Mouse (Mus musculus): ENCODE measurements at regions not wholly inside any gene's neighbourhood (a gene's known extent, or its start where the extent isn't known, plus 50 kb on each side); places are given as distances from the start of the nearest gene placed in this dataset.

DNA sequence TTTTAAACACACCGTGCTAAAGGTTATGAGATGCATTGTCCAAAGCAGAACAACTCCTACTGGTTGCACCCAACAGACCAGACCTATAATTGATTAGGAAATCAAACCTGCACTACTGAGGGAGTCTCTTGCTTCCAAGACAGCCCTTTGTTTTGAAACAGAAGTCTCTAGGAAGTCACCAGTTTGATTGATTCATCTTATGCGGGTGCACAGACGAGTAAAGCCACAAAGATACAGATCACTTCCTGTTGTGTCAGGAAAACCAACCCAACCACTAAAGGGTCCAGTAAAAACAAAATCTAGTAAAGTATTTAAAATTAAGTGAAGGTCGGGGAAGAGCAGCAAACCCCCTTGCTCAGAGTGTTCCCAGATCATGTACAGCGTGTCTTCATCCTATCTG, 58.3 kb upstream of the N6amt1 start:
- no peak for DNase-seq (ENCODE audit: low spot score)

DNA sequence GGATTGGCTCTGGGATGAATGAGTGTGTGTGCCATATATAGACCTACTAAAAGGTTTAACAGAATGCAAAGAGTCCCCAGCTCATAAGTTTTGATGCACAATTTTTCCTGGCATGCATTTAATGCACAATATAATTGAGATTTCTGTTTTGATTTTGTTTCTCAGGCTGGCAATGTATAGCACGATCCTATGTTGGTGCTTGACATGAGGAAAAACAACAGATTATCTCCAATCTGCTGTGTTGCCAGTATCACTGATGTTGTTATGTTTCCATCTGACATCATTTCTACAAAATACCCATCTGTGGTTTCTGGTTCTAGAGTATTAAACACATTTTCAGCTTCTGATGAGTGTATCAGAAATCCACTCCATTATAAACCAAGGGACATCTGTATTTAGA, 61.2 kb upstream of the N6amt1 start:
- no peak for DNase-seq (ENCODE audit: low spot score)

DNA sequence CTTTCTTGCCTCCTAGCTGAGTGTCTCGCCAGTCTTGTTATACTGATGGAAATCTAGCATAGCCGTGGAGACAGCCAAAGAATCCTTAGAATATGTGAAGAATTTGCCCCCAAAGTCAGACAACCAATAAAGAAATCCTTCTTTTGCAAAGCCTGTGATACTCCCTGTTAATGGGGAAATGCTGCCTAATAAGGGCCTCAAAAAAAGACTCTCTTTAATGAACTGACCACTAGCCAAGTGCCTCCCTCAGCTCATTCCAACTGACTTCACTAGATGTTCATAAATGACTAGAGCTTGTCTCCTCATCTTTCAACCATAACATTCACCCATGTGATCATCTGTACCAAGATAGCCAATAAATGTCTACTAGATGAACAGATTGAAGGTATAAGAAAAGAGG, 62.3 kb upstream of the N6amt1 start:
- DNase-seq (ENCODE audit: low spot score): no peak

- no peak for DNase-seq (ENCODE audit: low spot score)
Observed at GRCm38 (mm10) chr16:87285639-87286038, 68.3 kb upstream of the N6amt1 start.

DNA sequence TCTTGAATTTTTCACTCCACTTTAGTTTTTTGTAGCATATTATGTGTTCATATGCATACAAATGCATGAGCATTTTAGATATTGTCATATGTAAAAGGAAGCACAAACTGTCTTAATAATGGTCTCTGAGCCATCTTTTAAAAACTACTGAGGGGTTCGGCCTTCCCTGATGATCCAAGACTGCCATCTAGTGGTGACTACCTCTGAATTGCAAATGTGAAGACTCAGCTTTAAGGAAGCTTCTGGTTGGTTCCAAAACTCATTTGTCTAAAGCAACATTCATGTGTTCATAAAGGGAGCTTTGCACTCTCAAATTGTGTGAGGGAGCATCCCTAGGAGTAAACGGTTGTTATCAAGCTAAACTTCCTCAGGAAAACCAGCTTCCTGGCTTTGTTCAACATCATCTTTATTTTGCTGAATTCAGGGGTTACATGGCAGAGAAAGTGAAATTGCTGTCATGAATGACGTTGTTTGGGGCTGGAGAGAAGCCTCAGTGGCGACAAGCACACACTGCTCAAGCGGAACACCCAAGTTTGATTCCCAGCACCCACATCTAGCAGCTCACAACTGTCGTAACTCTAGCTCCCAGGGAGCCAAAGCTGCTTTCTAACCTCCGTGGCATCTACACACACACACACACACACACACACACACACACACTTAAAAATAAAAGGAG, 69.0 kb upstream of the N6amt1 start:
- DNase-seq (ENCODE audit: low spot score): peak; percentile 56

DNA sequence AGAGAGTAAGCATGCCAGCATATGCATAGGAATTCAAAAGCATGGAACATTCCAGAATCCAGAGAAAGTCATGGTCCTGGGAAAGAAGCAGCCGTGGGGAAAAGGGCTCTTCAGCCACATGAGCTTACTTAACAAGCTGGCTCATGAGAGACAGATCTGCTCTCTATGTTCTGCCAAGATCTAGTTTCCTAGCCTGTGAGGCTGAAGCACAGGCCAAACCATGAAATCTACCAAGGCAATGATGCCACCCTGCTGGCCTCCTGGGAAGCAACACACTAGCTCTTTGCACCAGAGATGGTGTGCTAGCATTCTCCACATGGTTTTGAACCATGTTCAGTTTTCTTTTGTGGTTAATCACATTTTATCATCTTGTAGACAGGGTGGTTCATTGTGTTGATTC, 75.5 kb upstream of the N6amt1 start:
- DNase-seq (ENCODE audit: low spot score): no peak

GRCm38 (mm10) chr16:87272363-87272762, 81.6 kb upstream of the N6amt1 start:
- DNase-seq (ENCODE audit: low spot score): no peak

- DNase-seq (ENCODE audit: low spot score): no peak
Observed at GRCm38 (mm10) chr16:87267954-87268804, 85.8 kb upstream of the N6amt1 start.

DNA sequence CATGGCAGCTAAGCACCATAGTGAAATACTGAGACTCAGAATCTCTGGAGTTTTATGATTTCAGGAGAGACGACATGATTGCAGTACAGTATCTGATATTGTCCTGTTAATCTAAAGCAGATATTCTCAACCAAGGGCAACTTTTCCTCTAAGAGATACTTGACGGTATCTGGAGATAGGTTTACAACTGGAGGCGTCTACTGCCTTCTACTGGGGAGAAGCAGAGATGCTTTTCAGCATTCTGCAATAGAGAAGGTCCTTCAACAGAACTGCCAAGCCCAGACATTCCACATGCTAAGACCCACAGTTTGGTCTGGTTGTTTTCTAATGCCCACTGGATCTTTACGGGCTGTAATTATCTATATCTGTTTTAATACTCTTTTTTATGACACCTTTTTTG, 86.5 kb upstream of the N6amt1 start:
- no peak for DNase-seq (ENCODE audit: low spot score)

GRCm38 (mm10) chr16:87263571-87263970, 90.4 kb upstream of the N6amt1 start:
- no peak for DNase-seq (ENCODE audit: low spot score)

- no peak for DNase-seq (ENCODE audit: low spot score)
Observed at GRCm38 (mm10) chr16:87263041-87263440, 90.9 kb upstream of the N6amt1 start.

DNA sequence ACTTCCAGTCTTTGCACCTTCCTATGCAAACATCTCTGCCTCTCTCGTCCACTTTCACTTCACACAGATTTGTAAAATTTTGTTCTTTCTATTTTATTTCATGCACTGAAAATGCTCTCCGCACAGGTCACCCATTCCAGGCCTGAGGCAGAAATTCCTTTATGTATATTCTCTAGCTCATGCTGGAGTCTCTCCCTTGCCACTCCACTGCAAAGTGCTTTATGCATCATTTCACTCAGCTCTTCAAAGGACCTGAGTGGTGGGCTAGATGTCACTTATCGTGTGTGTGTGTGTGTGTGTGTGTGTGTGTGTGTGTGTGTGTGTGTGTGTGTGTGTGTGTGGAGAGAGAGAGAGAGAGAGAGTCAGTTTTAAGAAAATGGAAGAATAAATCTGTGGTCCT, 91.5 kb upstream of the N6amt1 start:
- no peak for DNase-seq (ENCODE audit: low spot score)

DNA sequence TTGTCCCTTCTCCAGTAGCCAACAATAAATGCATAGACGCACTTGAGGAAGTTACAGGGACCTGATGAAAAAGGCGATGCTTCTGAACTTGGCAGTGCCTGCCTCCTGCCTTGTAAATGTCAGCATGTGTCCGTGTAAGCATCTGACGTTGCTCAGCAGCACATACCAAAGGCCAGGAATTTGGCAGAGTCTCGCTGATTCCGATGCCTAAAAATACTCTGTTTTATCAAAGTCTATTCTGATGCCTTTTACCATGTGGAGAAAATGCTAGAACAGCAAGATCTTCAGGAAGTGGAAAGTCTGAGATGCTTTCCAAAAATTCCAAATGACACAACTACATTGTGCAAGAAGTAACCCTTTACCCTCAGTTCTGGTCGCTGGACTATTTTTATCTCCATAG, 92.5 kb upstream of the N6amt1 start:
- no peak for DNase-seq (ENCODE audit: low spot score)

DNA sequence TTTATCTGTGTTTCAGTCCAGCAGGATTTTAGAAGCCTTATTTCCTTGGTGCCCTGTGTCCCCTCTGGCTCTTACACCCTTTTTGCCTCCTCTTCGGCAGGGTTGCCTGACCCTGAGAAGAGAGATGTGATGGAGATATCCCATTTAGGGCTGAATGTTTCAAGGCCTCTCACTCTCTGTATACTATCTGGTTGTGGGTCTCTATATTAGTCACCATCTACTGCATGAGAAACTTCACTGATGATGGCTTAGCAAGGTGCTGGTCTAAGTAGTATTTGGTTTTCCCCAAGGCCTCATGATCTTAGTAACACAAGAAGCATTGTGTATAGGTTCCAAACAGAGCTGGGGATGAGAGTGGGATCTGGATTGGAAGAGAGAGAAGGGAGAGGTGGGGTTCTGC, 99.2 kb upstream of the N6amt1 start:
- DNase-seq (ENCODE audit: low spot score): no peak

DNA sequence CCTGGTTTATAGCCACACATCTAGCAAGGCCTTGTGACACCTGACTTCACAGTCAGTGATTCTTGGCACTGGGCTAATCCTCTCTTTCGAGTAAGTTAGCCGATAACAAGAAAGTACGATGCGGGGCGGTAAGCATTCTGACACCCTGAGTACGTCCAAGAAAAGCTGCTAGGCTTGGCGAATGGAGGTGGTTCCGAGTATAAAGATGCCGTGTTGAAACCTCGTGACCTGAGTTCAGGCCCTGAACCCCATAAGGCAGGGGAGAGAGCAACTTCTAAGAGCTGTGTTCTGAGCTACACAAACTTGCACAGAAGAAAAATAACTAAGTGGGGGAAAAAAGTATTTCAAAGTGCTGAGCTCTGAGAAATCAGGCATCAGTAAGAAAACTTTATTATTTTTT, 103.5 kb upstream of the N6amt1 start:
- no peak for DNase-seq (ENCODE audit: low spot score)

GRCm38 (mm10) chr16:87249903-87250302, 104.1 kb upstream of the N6amt1 start:
- DNase-seq (ENCODE audit: low spot score): peak; percentile 69

DNA sequence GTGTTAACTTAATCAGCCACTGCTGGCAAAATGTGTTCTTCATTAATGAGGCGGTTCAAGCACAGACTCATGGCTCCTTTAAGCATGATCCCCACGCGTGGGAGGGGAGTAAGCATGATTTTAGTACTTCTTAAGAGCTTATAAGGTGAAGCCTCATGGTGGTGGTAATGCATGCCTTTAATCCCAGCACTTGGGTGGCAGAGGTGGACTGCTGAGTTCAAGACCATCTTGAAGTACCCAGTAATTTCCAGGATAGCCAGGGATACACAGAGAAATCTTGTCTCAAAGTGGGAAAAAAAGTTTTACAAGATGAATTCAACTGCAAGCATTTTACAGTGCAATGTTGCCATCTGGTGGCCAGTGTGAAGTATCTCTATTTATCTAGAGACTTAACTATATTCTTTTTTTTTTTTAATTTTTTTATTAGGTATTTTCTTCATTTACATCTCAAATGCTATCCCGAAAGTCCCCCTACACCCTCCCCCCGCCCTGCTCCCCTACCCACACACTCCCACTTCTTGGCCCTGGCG, 105.4 kb upstream of the N6amt1 start:
- DNase-seq (ENCODE audit: low spot score): peak; percentile 88

DNA sequence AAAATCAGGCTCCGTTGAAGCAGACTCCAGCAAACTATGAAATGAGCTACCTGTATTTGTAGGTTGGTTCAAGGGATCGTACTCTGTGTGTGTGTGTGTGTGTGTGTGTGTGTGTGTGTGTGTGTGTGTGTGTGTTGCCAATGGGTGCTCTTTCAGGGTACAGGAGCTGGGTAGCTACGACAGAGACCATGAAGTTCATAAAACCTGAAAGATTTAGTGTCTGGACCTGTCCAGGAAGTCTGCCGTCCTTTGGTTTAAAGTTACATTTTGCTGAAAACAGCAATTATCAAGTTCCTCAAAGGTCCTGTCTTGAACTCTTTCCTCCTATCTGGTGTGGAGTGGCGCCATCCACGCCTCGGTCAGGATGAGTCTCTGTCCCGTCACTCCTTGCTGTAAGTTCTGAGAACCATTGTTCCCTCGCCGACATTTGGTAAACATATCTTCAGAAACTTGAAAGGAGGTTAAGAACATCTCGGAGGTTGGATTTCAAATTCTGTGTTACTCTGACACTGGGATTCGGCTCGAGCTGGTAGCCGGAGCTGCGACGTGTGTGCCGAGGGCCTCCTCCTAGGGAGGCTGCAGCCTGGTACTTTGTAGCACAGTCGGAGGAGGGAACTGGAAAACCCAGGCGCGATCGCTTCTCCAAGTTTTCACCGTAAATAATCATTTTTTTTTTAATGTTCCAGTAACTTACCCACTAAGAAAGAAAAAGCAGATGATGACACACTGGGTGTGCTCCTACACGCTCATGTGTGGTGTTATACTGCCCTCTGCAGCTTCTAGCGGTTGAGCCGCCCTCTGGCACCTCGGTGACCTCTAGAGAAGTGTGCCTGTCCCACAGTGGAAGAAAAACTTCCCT, 107.8 kb upstream of the N6amt1 start:
- peak; percentile 71 for DNase-seq (ENCODE audit: low spot score)

GRCm38 (mm10) chr16:87245441-87245840, 108.5 kb upstream of the N6amt1 start:
- no peak for DNase-seq (ENCODE audit: low spot score)

DNA sequence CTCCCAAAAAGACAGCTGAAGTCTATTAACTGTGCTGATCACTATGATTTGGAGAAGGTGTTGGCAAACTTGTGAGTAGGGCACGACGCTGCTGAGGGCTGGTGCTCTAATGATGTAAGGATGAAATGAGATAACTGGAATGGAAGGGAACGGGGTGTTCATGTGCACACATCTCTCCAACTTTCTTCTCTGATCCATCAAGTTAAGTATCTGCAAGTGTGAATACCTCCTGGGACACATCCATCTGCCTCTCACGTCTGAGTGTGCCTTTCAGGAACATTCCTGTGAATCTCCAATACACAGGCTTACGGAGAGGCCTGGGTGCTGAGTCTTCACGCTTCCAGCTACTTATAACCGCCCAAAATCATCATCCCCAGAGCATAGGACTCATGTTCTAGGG, 112.0 kb upstream of the N6amt1 start:
- no peak for DNase-seq (ENCODE audit: low spot score)

DNA sequence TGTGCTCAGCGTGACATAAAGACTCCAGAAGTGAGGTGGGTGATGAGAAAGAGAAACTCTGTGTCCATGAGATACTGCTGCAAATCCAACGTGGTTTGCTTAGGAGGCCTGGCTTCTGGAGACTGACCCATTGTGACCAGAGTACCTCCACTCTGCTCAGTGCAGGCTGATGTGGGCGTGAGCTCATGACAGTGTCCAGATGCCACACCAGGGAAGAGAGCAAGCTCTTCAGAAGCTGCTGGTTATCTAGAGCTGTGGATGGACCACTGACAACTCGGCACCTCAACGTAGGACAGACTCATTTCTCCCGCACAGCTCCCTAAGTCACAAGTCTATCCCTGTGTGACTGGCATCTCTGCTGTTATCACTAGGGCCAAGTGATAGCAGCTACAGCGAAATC, 114.9 kb upstream of the N6amt1 start:
- DNase-seq (ENCODE audit: low spot score): no peak

GRCm38 (mm10) chr16:87234199-87234598, 119.8 kb upstream of the N6amt1 start:
- no peak for DNase-seq (ENCODE audit: low spot score)

Measured in embryo, embryonic 10.5 days (tissue).